Mouse (Mus musculus): ENCODE measurements around the gene Cfap206.

GRCm38 (mm10) chr4:34644779-34645178, 85.2 kb downstream of the Cfap206 start:
- TF ChIP-seq CTCF (conservative IDR thresholded peaks at IDR 0.05; ENCODE audit: insufficient read depth, insufficient read length, low read depth, low read length) (no peak), POLR2A (IDR thresholded peaks at IDR 0.05; ENCODE audit: low read depth, low read length) (no peak)

All from kidney, adult 2 months (tissue).